Mouse (Mus musculus) heart, adult 2 months (tissue): ENCODE data around the gene Csf3r. TPM values are rescaled to one million over a fixed set of nuclear protein-coding genes. Genes with fewer than 3 reads are reported as not detected.

Source experiments
- DNase-seq, 2 experiments: peaks; one replicate each; pipeline ENCODE4 v3.0.0; 2021
- H3K27ac ChIP-seq: fragments of 200-600 bp; 2 replicates; pipeline ENCODE4 v1.8.1; 2022
- H3K27me3 ChIP-seq: fragments of 200-500 bp; 2 replicates; pipeline ENCODE4 v1.6.1; 2012; ENCODE audit warnings: mild to moderate bottlenecking, low read length, inconsistent platforms, mixed read lengths; ENCODE audit not compliant: control insufficient read depth, insufficient read depth
- H3K36me3 ChIP-seq: fragments of 200-500 bp; 2 replicates; pipeline ENCODE4 v1.6.1; 2012; ENCODE audit warnings: low read length, inconsistent platforms; ENCODE audit not compliant: control insufficient read depth, insufficient read depth
- H3K4me1 ChIP-seq: fragments of 200-500 bp; 2 replicates; pipeline ENCODE4 v1.6.1; 2011; ENCODE audit warnings: low read length; ENCODE audit not compliant: control insufficient read depth, insufficient read depth
- H3K4me3 ChIP-seq: fragments of 200-600 bp; 2 replicates; pipeline ENCODE4 v1.8.1; 2022
- H3K79me2 ChIP-seq: fragments of 200-500 bp; replicated peaks from 2 replicates; pipeline ENCODE4 v1.6.1; 2012; ENCODE audit warnings: mild to moderate bottlenecking, inconsistent platforms, low read length, moderate library complexity, mixed read lengths; ENCODE audit not compliant: control insufficient read depth, insufficient read depth
- H3K9ac ChIP-seq: fragments of 200-500 bp; 2 replicates; pipeline ENCODE4 v1.6.1; 2012; ENCODE audit warnings: low read depth, mild to moderate bottlenecking, control low read depth, inconsistent platforms, low read length, mixed read lengths
- CTCF ChIP-seq: fragments of 200-600 bp; IDR thresholded peaks from 2 replicates; pipeline ENCODE4 v1.8.1; 2022; ENCODE audit warnings: antibody characterized with exemption, mild to moderate bottlenecking, moderate library complexity
- EP300 ChIP-seq: fragments of 200-500 bp; IDR thresholded peaks from 2 replicates; pipeline ENCODE4 v1.6.1; 2011; ENCODE audit warnings: low read depth, low read length, control low read depth; ENCODE audit not compliant: insufficient read depth
- POLR2A ChIP-seq: fragments of 200-500 bp; IDR thresholded peaks from 2 replicates; pipeline ENCODE4 v1.6.1; 2011; ENCODE audit warnings: mild to moderate bottlenecking, low read depth, low read length, control low read depth; ENCODE audit not compliant: insufficient read depth
- WGBS: fragments of 180-500 bp; shearing (Covaris S2); methylation state at CpG from one replicate; pipeline ENCODE4 v1.1.7; 2018; 5-methylcytosine and 5-hydroxymethylcytosine counted together
- intact Hi-C: fragments of 180-260 bp; cut with DNase I; formaldehyde crosslinking; loops from one replicate; pipeline ENCODE4 v1.15.1; 2025
- polyA plus RNA-seq: library from polyadenylated mRNA; depleted of rRNA; stranded (reverse); fragments of >200 nt; gene quantifications from 2 replicates; pipeline ENCODE4 v1.2.3, GENCODE M21; 2012
- total RNA-seq, 2 experiments: library from RNA; stranded (reverse); gene quantifications; 2 replicates each; pipeline ENCODE4 v1.2.3; 2021

Csf3r gene
- total and polyA plus RNA-seq, 3 experiments: 1.6 to 9.0 (median 1.8) TPM

- H3K27ac ChIP-seq: no peak overlapping the region
Observed at GRCm38 (mm10) chr4:126017676-126018332, 6.5 kb upstream of the Csf3r start.

GRCm38 (mm10) chr4:126018966-126019538 lies 5.3 kb upstream of the Csf3r start:
- DNase-seq: peak in 1 of 2 experiments; percentile 11
- Histone ChIP-seq H3K27ac (no peak overlapping the region), H3K9ac (no peak overlapping the region), H3K4me1 (no peaks in the 10 kb centered on the region), H3K36me3 (no peaks in the 10 kb centered on the region), H3K27me3 (no peaks in the 10 kb centered on the region), H3K79me2 (no peaks in the 10 kb centered on the region), H3K4me3 (no peak overlapping the region)
- intact Hi-C loops: no loop called here
- TF ChIP-seq EP300 (no peak), CTCF (no peak), POLR2A (no peak)
- WGBS: 68% methylated on average over 11 of the region's 11 CpGs

More at GRCm38 (mm10) chr4:126017676-126018332, 6.5 kb upstream of the Csf3r start:
- H3K9ac ChIP-seq: no peak overlapping the region
- H3K4me1 ChIP-seq: no peaks in the 10 kb centered on the region
- no peak overlapping the region for H3K4me3 ChIP-seq
- 71% methylated on average over 7 of the region's 7 CpGs for WGBS
- no peaks in the 10 kb centered on the region for H3K27me3 ChIP-seq
- intact Hi-C loops: no loop called here
- no peak for DNase-seq
- H3K36me3 ChIP-seq: no peaks in the 10 kb centered on the region
- TF ChIP-seq CTCF (no peak), EP300 (no peak), POLR2A (no peak)
- H3K79me2 ChIP-seq: no peaks in the 10 kb centered on the region

GRCm38 (mm10) chr4:126025801-126026200 lies 1.5 kb downstream of the Csf3r start:
- intact Hi-C loops: no loop called here
- 64% methylated on average over 5 of the region's 5 CpGs for WGBS
- H3K79me2 ChIP-seq: no peaks in the 10 kb centered on the region
- H3K27ac ChIP-seq: no peak overlapping the region
- no peak for DNase-seq
- H3K9ac ChIP-seq: no peak overlapping the region
- no peaks in the 10 kb centered on the region; the same call in 1 of the 2 replicates for H3K27me3 ChIP-seq
- no peak overlapping the region for H3K4me3 ChIP-seq
- TF ChIP-seq CTCF (no peak), POLR2A (no peak), EP300 (no peak)
- no peaks in the 10 kb centered on the region for H3K4me1 ChIP-seq
- H3K36me3 ChIP-seq: no peaks in the 10 kb centered on the region

DNA sequence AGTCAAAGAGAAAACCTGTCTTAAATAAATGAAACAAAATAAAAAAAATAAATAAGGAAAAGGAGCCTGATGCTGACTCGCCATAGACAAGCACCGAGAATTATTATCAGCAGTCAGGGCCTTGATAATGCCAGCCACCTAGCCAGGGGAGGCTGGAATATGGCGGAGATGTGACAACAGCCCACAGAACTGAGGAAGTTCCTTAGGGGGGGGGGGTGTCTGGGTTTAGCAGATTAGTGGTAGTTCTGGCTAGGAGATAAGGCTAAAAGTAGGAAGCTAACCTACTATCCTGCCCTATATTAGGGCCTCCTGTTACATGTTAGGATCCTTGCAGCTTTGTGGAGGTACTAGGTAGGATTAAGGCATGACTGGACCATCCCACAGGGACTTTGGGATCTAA lies 3.6 kb downstream of the Csf3r start:
- intact Hi-C loops: no loop called here
- Histone ChIP-seq H3K36me3 (no peaks in the 10 kb centered on the region), H3K9ac (no peak overlapping the region), H3K27me3 (no peaks in the 10 kb centered on the region; the same call in 1 of the 2 replicates), H3K27ac (no peak overlapping the region), H3K79me2 (no peaks in the 10 kb centered on the region), H3K4me3 (no peak overlapping the region), H3K4me1 (no peaks in the 10 kb centered on the region)
- DNase-seq: no peak
- no peak for TF ChIP-seq POLR2A
- no peak for TF ChIP-seq EP300
- no peak for TF ChIP-seq CTCF
- WGBS: 34% methylated on average over 3 of the region's 3 CpGs

- no peaks in the 10 kb centered on the region for H3K79me2 ChIP-seq
- TF ChIP-seq CTCF: no peak
- TF ChIP-seq EP300: no peak
- no peak for TF ChIP-seq POLR2A
- H3K27me3 ChIP-seq: no peaks in the 10 kb centered on the region; the same call in 1 of the 2 replicates
- no peaks in the 10 kb centered on the region for H3K36me3 ChIP-seq
- H3K4me3 ChIP-seq: no peak overlapping the region
- WGBS: 60% methylated on average over 3 of the region's 3 CpGs
- H3K9ac ChIP-seq: no peak overlapping the region
- H3K4me1 ChIP-seq: no peaks in the 10 kb centered on the region
- no peak for DNase-seq
- intact Hi-C loops: no loop called here
- no peak overlapping the region for H3K27ac ChIP-seq
Observed at GRCm38 (mm10) chr4:126029042-126029441, 4.7 kb downstream of the Csf3r start.

DNA sequence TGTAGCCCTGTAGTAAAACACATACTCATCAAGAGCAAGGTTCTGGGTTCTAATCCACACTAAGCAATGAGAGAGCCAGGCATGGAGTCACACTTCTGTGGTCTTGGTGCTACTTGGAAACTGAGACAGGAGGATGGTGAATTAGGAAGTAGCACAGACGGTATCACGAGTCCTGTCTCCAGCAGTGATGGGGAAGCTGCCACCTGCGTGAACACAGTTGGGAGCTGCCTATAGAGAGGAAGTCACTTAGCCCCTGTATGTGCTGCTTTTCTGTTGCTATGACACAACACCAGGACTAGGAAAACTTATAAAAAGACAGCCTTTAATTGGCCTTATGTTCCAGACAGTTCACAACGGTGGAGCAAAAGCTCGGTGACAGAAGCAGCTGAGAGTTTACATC lies 6.4 kb downstream of the Csf3r start:
- WGBS: 61% methylated on average over 5 of the region's 5 CpGs
- intact Hi-C loops: no loop called here
- H3K36me3 ChIP-seq: no peaks in the 10 kb centered on the region
- DNase-seq: no peak
- H3K4me3 ChIP-seq: no peak overlapping the region
- H3K27ac ChIP-seq: no peak overlapping the region
- no peaks in the 10 kb centered on the region; the same call in 1 of the 2 replicates for H3K27me3 ChIP-seq
- no peaks in the 10 kb centered on the region for H3K4me1 ChIP-seq
- no peaks in the 10 kb centered on the region for H3K79me2 ChIP-seq
- TF ChIP-seq CTCF: no peak
- no peak for TF ChIP-seq POLR2A
- TF ChIP-seq EP300: no peak
- no peak overlapping the region for H3K9ac ChIP-seq
